Mouse (Mus musculus): ENCODE results near the gene Haghl.

DNA sequence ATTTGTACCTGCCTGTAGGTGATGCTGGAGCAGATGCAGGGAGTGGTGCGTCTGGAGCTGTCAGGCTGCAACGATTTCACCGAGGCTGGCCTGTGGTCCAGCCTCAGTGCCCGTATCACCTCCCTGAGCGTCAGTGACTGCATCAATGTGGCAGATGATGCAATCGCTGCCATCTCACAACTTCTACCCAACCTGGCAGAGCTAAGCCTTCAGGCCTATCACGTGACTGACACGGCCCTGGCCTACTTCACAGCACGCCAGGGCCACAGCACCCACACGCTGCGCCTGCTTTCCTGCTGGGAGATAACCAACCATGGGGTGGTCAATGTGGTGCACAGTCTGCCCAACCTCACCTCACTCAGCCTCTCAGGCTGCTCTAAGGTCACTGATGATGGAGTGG is 32.2 kb upstream of the Haghl start:
- TF ChIP-seq CTCF (IDR thresholded peaks at IDR 0.05; ENCODE audit: insufficient read depth, low read length) (no peak), POLR2A (IDR thresholded peaks at IDR 0.05; ENCODE audit: borderline replicate concordance, extremely low read depth, low read depth, low read length) (no peak)

All from lung, adult 2 months (tissue).